Mouse (Mus musculus): Measurements from ENCODE around the gene Nob1. TPM values are rescaled to one million over a fixed set of nuclear protein-coding genes. Genes with fewer than 3 reads are reported as not detected.

The Nob1 gene
- polyA plus RNA-seq, 1 experiment, result 52.2 TPM

DNA sequence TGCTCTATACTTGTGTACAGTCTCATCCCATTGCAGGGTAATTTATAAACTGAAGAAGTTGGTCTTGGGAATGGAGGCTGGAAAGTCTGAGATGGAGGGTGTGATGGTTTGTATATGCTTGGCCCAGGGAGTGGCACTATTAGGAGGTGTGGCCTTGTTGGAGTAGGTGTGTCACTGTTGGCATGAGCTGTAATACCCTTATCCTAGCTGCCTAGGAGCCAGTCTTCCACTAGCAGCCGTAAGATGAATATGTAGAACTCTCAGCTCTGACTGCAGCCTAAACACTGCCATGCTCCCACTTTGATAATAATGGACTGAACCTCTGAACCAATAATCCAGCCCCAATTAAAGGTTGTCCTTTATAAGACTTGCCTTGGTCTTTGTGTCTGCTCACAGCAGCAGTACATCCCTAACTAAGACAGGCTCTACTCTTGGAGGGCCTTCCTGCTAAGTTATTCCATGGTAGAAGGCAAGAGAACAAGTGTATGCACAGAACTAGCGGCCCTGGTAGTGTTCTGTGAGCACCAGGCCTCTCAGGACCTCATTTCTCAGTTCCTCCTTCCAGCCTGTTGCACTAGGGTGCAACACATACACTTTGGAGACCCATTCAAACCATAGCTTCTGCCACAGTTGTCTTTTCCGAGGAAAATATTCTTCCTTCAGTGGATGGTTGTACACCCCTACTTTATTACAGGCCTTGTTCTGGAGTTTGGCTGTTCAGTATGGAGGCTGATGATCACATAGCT lies 15.2 kb upstream of the Nob1 start:
- H3K27me3 ChIP-seq (ENCODE audit: control insufficient read depth, insufficient read depth, low read length), result no peaks in the 10 kb centered on the region
- H3K27ac ChIP-seq (ENCODE audit: control insufficient read depth, insufficient read depth, low read length), result no peak overlapping the region
- DNase-seq, result no peak
- peaks cover 7% of the 10 kb centered on the region for H3K4me1 ChIP-seq (replicated peaks; ENCODE audit: control insufficient read depth, insufficient read depth, low read length)
- no peaks in the 10 kb centered on the region for H3K36me3 ChIP-seq (ENCODE audit: control insufficient read depth, insufficient read depth, low read length)
- WGBS, result 94% methylated on average over 3 of the region's 3 CpGs
- TF ChIP-seq POLR2A (IDR thresholded peaks at IDR 0.05; ENCODE audit: control insufficient read depth, extremely low read depth, insufficient read depth, low read length, poor library complexity) (no peak), CTCF (IDR thresholded peaks at IDR 0.05; ENCODE audit: borderline replicate concordance, control insufficient read depth, extremely low read depth, insufficient read depth, low read length, poor library complexity) (no peak)
- H3K4me3 ChIP-seq (ENCODE audit: control insufficient read depth, insufficient read depth, low read length), result no peak overlapping the region

DNA sequence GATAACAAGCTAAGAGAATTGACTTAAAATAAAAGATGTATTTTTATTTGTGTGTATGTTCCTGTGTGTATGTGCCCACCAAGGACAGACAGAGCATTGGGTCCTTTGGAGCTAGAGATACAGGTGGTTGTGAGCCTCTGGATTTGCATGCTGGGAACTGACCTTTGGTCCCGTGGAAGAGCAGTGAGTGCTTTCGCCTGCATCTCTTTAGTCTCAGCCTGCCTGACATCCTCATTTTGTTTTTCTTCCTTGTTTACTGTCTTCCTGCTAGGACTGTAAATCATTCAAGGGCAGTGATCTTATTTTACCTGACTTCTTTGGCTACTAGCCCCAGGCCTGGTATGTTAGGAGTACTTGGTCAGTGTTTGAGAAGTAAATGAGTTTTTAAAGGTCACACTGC lies 12.9 kb upstream of the Nob1 start:
- Histone ChIP-seq H3K4me3 (ENCODE audit: control insufficient read depth, insufficient read depth, low read length) (no peak overlapping the region), H3K27me3 (ENCODE audit: control insufficient read depth, insufficient read depth, low read length) (no peaks in the 10 kb centered on the region), H3K36me3 (ENCODE audit: control insufficient read depth, insufficient read depth, low read length) (no peaks in the 10 kb centered on the region), H3K4me1 (replicated peaks; ENCODE audit: control insufficient read depth, insufficient read depth, low read length) (peaks cover 7% of the 10 kb centered on the region), H3K27ac (ENCODE audit: control insufficient read depth, insufficient read depth, low read length) (no peak overlapping the region)
- DNase-seq, result no peak
- 88% methylated on average over 2 of the region's 2 CpGs for WGBS
- TF ChIP-seq POLR2A (IDR thresholded peaks at IDR 0.05; ENCODE audit: control insufficient read depth, extremely low read depth, insufficient read depth, low read length, poor library complexity) (no peak), CTCF (IDR thresholded peaks at IDR 0.05; ENCODE audit: borderline replicate concordance, control insufficient read depth, extremely low read depth, insufficient read depth, low read length, poor library complexity) (no peak)

DNA sequence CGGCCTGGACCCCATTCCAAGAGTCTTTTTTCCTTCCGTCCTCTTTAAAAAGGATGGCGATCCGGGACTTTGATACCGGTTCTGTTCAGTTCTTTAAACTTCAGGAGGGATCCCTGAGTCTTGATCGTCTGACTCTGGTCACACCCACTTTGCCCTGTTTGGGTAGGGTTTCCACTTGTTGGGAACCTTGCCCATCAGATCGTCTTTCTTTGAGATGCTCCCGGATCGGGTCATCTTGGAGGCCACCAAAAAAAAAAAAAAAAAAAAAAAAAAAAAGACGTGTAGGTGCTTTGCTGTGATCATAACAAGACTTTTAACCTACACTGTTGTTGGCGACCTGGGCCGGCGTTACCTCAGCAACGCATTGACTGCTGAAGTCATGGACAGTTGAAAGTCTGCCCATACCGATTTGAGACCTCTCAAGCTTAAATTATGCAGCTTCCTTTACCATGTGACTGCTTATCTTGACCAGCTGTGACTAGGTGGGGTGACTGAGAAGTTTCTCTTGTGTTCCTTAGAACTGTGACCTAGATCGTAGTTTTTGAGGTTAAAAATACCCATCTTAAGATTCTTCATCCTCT lies 12.1 kb upstream of the Nob1 start:
- no peak for DNase-seq
- H3K27ac ChIP-seq (ENCODE audit: control insufficient read depth, insufficient read depth, low read length), result peak overlapping the region; percentile 77
- no peaks in the 10 kb centered on the region for H3K27me3 ChIP-seq (ENCODE audit: control insufficient read depth, insufficient read depth, low read length)
- peaks cover 7% of the 10 kb centered on the region for H3K4me1 ChIP-seq (replicated peaks; ENCODE audit: control insufficient read depth, insufficient read depth, low read length)
- 4% methylated on average over 16 of the region's 16 CpGs for WGBS
- no peaks in the 10 kb centered on the region for H3K36me3 ChIP-seq (ENCODE audit: control insufficient read depth, insufficient read depth, low read length)
- TF ChIP-seq POLR2A (IDR thresholded peaks at IDR 0.05; ENCODE audit: control insufficient read depth, extremely low read depth, insufficient read depth, low read length, poor library complexity) (no peak), CTCF (IDR thresholded peaks at IDR 0.05; ENCODE audit: borderline replicate concordance, control insufficient read depth, extremely low read depth, insufficient read depth, low read length, poor library complexity) (no peak)
- H3K4me3 ChIP-seq (ENCODE audit: control insufficient read depth, insufficient read depth, low read length), result peak overlapping the region; percentile 78

DNA sequence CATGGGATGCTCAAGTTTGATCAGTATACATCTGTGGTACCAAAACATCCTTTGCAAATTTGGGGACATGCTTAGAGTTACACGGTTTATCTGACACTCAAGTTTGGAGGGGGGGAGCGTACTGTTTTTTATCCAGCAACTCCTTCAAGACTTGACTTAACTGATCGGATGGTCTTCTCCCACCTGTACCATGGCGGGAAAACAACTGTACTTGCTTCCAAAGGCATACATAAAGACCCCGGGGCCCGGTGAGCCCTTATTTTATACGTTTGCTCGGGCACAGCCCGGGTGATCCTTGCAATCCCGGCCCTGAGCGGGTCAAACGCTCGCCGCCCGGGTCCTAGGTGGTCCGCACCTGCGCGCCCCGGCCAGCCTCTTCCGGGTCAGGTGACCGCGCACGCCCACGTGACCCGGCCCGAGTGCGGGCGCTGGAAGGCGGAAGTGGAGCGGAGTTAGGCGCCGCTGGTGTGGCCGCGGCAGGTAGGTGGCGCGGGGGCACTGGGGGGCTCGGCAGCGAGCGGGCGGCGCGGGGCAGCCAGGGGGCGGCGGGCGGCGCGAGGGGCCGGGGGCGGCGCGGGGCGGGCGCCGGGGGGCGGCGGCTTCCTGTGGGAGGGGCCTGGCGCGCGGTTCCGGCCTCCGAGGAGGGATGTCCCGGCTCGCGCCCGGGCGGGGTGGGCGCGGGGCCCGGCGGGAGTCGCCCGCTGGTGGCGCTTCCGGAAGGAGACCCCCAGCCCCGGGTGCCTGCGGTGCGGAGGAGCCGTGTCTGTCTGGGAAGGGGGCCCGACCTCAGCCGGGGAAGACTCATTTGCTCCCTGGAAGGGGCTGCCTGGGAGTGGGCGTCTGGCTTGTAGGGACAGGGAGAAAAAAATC lies 11.3 kb upstream of the Nob1 start, which contains the start of gene Wwp2:
Gene Wwp2 (plus strand): TSS at position 404 of the 870 bp plus-strand sequence.
- DNase-seq, result peak; percentile 90
- peak; percentile 80 for TF ChIP-seq POLR2A (IDR thresholded peaks at IDR 0.05; ENCODE audit: control insufficient read depth, extremely low read depth, insufficient read depth, low read length, poor library complexity)
- 0 out of 2 replicates have a peak, but pooled peaks have one; percentile 30 for TF ChIP-seq CTCF (IDR thresholded peaks at IDR 0.05; ENCODE audit: borderline replicate concordance, control insufficient read depth, extremely low read depth, insufficient read depth, low read length, poor library complexity)
- H3K4me3 ChIP-seq (ENCODE audit: control insufficient read depth, insufficient read depth, low read length), result peak within 1 kb of the TSS; percentile 78
- no peaks in the 10 kb centered on the region for H3K27me3 ChIP-seq (ENCODE audit: control insufficient read depth, insufficient read depth, low read length)
- H3K27ac ChIP-seq (ENCODE audit: control insufficient read depth, insufficient read depth, low read length), result peak within 1 kb of the TSS; percentile 77
- 1% methylated on average over 49 of the region's 81 CpGs for WGBS
- H3K4me1 ChIP-seq (replicated peaks; ENCODE audit: control insufficient read depth, insufficient read depth, low read length), result peaks cover 7% of the 10 kb centered on the region
- no peaks in the 10 kb centered on the region for H3K36me3 ChIP-seq (ENCODE audit: control insufficient read depth, insufficient read depth, low read length)

DNA sequence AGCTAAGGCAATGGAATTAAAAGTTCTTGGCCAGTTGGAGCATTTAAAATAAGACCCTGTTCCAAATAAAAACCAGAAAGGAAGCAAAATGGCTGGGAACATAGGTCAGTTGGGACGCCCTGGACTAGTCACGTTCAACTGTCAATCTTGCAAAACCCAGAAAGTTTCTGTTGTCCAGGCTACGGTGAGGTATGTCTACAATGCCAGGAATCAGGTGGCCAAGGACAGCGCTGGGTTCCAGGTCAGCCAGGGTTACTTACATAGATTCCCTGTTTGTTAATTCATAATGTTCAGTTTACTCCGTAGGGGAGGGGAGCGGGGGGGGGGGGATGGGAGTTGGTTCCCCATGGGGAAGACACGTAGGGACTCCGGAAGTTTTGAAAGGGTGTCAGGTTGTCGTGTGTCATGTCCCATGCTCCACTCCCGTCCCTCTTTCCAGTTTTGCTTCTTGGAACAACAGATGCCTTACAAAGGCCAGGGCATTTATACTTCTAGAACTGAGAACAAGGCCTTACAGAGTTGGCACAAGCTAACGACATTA lies 10.6 kb upstream of the Nob1 start:
- 42% methylated on average over 11 of the region's 11 CpGs for WGBS
- DNase-seq, result peak; percentile 13
- peak overlapping the region; percentile 75 for H3K27ac ChIP-seq (ENCODE audit: control insufficient read depth, insufficient read depth, low read length)

DNA sequence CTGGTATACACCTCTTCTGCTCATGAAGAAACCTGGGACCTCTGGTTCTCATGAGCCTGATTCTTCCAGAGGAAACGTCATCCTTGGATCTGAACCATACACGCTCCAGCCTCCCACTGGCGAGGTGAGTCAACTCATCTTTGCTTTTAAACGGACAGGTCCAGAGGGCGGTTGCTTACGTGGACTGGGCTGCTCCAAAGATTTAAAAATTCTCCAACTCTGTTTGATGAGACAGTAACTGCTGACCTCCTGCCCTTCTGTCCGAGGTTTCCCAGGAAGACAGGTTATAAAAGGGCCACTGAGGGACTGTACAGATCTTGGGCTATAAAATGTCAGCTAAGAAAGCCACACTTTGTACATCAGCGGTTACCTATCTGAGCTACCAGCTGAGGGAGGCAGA lies 6.0 kb upstream of the Nob1 start:
- Histone ChIP-seq H3K4me1 (replicated peaks; ENCODE audit: control insufficient read depth, insufficient read depth, low read length) (peaks cover 5% of the 10 kb centered on the region; the same call in 1 of the 2 replicates), H3K27ac (ENCODE audit: control insufficient read depth, insufficient read depth, low read length) (no peak overlapping the region), H3K4me3 (ENCODE audit: control insufficient read depth, insufficient read depth, low read length) (no peak overlapping the region), H3K27me3 (ENCODE audit: control insufficient read depth, insufficient read depth, low read length) (no peaks in the 10 kb centered on the region), H3K36me3 (ENCODE audit: control insufficient read depth, insufficient read depth, low read length) (no peaks in the 10 kb centered on the region)
- TF ChIP-seq CTCF (IDR thresholded peaks at IDR 0.05; ENCODE audit: borderline replicate concordance, control insufficient read depth, extremely low read depth, insufficient read depth, low read length, poor library complexity) (no peak), POLR2A (IDR thresholded peaks at IDR 0.05; ENCODE audit: control insufficient read depth, extremely low read depth, insufficient read depth, low read length, poor library complexity) (no peak)
- no peak for DNase-seq
- 89% methylated on average over 8 of the region's 8 CpGs for WGBS

More for the DNA sequence above, 10.6 kb upstream of the Nob1 start:
- Histone ChIP-seq H3K4me1 (replicated peaks; ENCODE audit: control insufficient read depth, insufficient read depth, low read length) (peaks cover 7% of the 10 kb centered on the region), H3K36me3 (ENCODE audit: control insufficient read depth, insufficient read depth, low read length) (no peaks in the 10 kb centered on the region), H3K4me3 (ENCODE audit: control insufficient read depth, insufficient read depth, low read length) (no peak overlapping the region; the same call in 1 of the 2 replicates), H3K27me3 (ENCODE audit: control insufficient read depth, insufficient read depth, low read length) (no peaks in the 10 kb centered on the region)
- TF ChIP-seq CTCF (IDR thresholded peaks at IDR 0.05; ENCODE audit: borderline replicate concordance, control insufficient read depth, extremely low read depth, insufficient read depth, low read length, poor library complexity), result no peak
- no peak for TF ChIP-seq POLR2A (IDR thresholded peaks at IDR 0.05; ENCODE audit: control insufficient read depth, extremely low read depth, insufficient read depth, low read length, poor library complexity)

Measured in thymus, adult 2 months (tissue).